Mouse (Mus musculus): ENCODE data around the gene Calr4.

- TF ChIP-seq HCFC1 (IDR thresholded peaks at IDR 0.05; ENCODE audit: low read depth, low read length) (no peak), CTCF (IDR thresholded peaks at IDR 0.05 in 2 of 3, conservative IDR thresholded peaks at IDR 0.05 in 1 of 3; ENCODE audit: control insufficient read depth in 1 of 3, insufficient read depth in 1 of 3, low read depth in 2 of 3, low read length in 3 of 3, poor library complexity in 1 of 3, severe bottlenecking in 1 of 3) (no peak), EP300 (IDR thresholded peaks at IDR 0.05; ENCODE audit: low read depth in 1 of 2, low read length in 2 of 2) (no peak), ETS1 (IDR thresholded peaks at IDR 0.05; ENCODE audit: low read depth, low read length) (no peak), BHLHE40 (IDR thresholded peaks at IDR 0.05; ENCODE audit: borderline replicate concordance, low read depth, low read length) (no peak)
These were observed 47.7 kb downstream of the Calr4 start for GRCm38 (mm10) chr4:109281946-109282345.

Data from MEL (cell line).